Mouse (Mus musculus) midbrain, embryonic 10.5 days (tissue): ENCODE measurements around the gene Tab1. TPM values are rescaled to one million over a fixed set of nuclear protein-coding genes. Genes with fewer than 3 reads are reported as not detected.

Source experiments
- DNase-seq: peaks from one replicate; pipeline ENCODE4 v3.0.0-alpha.2; 2017; ENCODE audit warnings: low spot score
- H3K27ac ChIP-seq: fragments of 300-500 bp; sonication (generic); replicated peaks from 2 replicates; pipeline ENCODE4 v1.5.1; 2016; ENCODE audit warnings: mild to moderate bottlenecking
- H3K27me3 ChIP-seq: fragments of 300-500 bp; sonication (generic); 2 replicates; pipeline ENCODE4 v1.6.1; 2016; ENCODE audit warnings: low read depth, mild to moderate bottlenecking; ENCODE audit not compliant: poor library complexity, severe bottlenecking
- H3K36me3 ChIP-seq: fragments of 300-500 bp; sonication (generic); 2 replicates; pipeline ENCODE4 v1.6.1; 2016; ENCODE audit warnings: mild to moderate bottlenecking, moderate library complexity
- H3K4me1 ChIP-seq: fragments of 300-500 bp; sonication (generic); 2 replicates; pipeline ENCODE4 v1.6.1; 2016
- H3K4me3 ChIP-seq: fragments of 300-500 bp; sonication (generic); 2 replicates; pipeline ENCODE4 v1.5.1; 2016; ENCODE audit warnings: mild to moderate bottlenecking, moderate library complexity
- H3K9me3 ChIP-seq: fragments of 300-500 bp; sonication (generic); replicated peaks from 2 replicates; pipeline ENCODE4 v1.6.1; 2016; ENCODE audit warnings: mild to moderate bottlenecking
- WGBS: fragments of 180-500 bp; shearing (Covaris S2); methylation state at CpG from one replicate; pipeline ENCODE4 v1.1.7; 2016; 5-methylcytosine and 5-hydroxymethylcytosine counted together
- polyA plus RNA-seq: library from polyadenylated mRNA; unstranded; fragments of >200 nt; fragmentation: Nextera tagmentation; extraction: Ambion mirVana; gene quantifications from 2 replicates; pipeline ENCODE4 v1.2.1, GENCODE M21; 2016

The Tab1 gene
- polyA plus RNA-seq, 1 experiment from 2014 or later: 40.0 TPM

DNA sequence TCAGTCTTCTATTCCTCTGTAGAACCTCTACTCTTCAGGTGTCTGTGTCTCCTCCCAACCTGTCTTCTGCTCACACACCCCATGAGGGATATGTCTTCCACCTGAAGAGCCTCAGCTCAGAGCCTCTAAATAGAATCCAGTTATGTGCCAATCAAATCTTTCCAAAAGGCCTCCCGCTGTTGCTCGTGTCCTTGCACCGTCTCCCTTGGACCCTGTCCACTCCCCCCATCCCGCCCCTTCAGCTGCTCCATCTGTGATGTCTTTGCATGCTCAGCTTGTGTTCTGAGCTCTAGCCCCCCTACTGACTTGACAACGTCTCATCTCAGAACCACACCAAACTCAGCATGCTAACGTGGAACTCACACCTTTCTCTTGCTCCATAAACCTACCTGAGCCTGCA lies 1.5 kb upstream of the Tab1 start:
- H3K4me1 ChIP-seq: peaks cover 22% of the 10 kb centered on the region
- peaks cover 9% of the 10 kb centered on the region for H3K36me3 ChIP-seq
- no peaks in the 10 kb centered on the region for H3K9me3 ChIP-seq
- H3K27ac ChIP-seq: no peak overlapping the region
- DNase-seq: no peak
- H3K4me3 ChIP-seq: no peak overlapping the region
- H3K27me3 ChIP-seq: no peaks in the 10 kb centered on the region
- 83% methylated on average over 6 of the region's 6 CpGs for WGBS

- 83% methylated on average over 9 of the region's 9 CpGs for WGBS
- peak overlapping the region; percentile 88 for H3K4me3 ChIP-seq
- peak overlapping the region; percentile 99 for H3K27ac ChIP-seq
- H3K27me3 ChIP-seq: no peaks in the 10 kb centered on the region
- no peak for DNase-seq
- peaks cover 25% of the 10 kb centered on the region for H3K4me1 ChIP-seq
- peaks cover 20% of the 10 kb centered on the region for H3K36me3 ChIP-seq
- no peaks in the 10 kb centered on the region for H3K9me3 ChIP-seq
Measured at GRCm38 (mm10) chr15:80132452-80132851, 475 bp upstream of the Tab1 start.

- Histone ChIP-seq H3K9me3 (no peaks in the 10 kb centered on the region), H3K27ac (peak overlapping the region; percentile 99), H3K36me3 (peaks cover 30% of the 10 kb centered on the region), H3K4me1 (peaks cover 39% of the 10 kb centered on the region), H3K4me3 (peak overlapping the region; percentile 88), H3K27me3 (no peaks in the 10 kb centered on the region)
- DNase-seq: peak; percentile 24
- 21% methylated on average over 14 of the region's 14 CpGs for WGBS
Measured at GRCm38 (mm10) chr15:80133682-80134449, 939 bp downstream of the Tab1 start.

GRCm38 (mm10) chr15:80134450-80134847 lies 1.5 kb downstream of the Tab1 start:
- Histone ChIP-seq H3K27ac (peak overlapping the region; percentile 99), H3K4me1 (peaks cover 39% of the 10 kb centered on the region), H3K9me3 (no peaks in the 10 kb centered on the region), H3K36me3 (peaks cover 36% of the 10 kb centered on the region), H3K4me3 (peak overlapping the region; percentile 88), H3K27me3 (no peaks in the 10 kb centered on the region)
- DNase-seq: no peak
- WGBS: 67% methylated on average over 9 of the region's 9 CpGs

- no peak for DNase-seq
- Histone ChIP-seq H3K27ac (no peak overlapping the region), H3K27me3 (no peaks in the 10 kb centered on the region), H3K4me3 (no peak overlapping the region), H3K9me3 (no peaks in the 10 kb centered on the region), H3K36me3 (peaks cover 46% of the 10 kb centered on the region), H3K4me1 (peaks cover 39% of the 10 kb centered on the region)
- WGBS: 94% methylated on average over 2 of the region's 2 CpGs
Measured at GRCm38 (mm10) chr15:80135499-80135898, 2.6 kb downstream of the Tab1 start.

DNA sequence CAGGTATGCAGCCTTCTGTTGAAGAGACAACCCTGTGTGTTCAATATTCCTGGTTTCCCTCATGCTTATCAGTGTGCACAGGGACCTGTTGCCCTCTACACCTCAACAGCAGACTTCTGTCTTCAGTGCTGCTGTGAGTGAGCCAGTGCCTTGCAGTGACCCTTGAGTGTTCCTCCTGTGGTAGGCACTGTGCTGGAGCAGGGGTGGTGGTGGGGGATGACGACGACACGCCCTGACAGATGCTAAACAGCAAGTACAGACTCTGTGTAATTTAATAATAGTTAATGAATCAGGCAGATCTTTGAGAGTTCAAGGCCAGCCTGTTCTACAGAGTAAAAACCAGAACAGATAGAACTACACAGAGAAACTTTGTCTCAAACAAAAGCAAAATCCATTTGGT lies 3.7 kb downstream of the Tab1 start:
- no peak overlapping the region for H3K4me3 ChIP-seq
- 99% methylated on average over 3 of the region's 3 CpGs for WGBS
- peaks cover 58% of the 10 kb centered on the region for H3K36me3 ChIP-seq
- no peaks in the 10 kb centered on the region for H3K27me3 ChIP-seq
- no peak for DNase-seq
- H3K27ac ChIP-seq: no peak overlapping the region
- peaks cover under 1% of the 10 kb centered on the region; the same call in 1 of the 2 replicates for H3K9me3 ChIP-seq
- H3K4me1 ChIP-seq: peaks cover 39% of the 10 kb centered on the region

- peaks cover 33% of the 10 kb centered on the region for H3K4me1 ChIP-seq
- no peaks in the 10 kb centered on the region for H3K27me3 ChIP-seq
- no peak overlapping the region for H3K27ac ChIP-seq
- WGBS: 81% methylated on average over 17 of the region's 17 CpGs
- H3K4me3 ChIP-seq: no peak overlapping the region
- peaks cover 7% of the 10 kb centered on the region; the same call in 1 of the 2 replicates for H3K9me3 ChIP-seq
- H3K36me3 ChIP-seq: peaks cover 73% of the 10 kb centered on the region
- DNase-seq: no peak
Measured at GRCm38 (mm10) chr15:80137945-80138791, 5.2 kb downstream of the Tab1 start.

GRCm38 (mm10) chr15:80140302-80140701 lies 7.4 kb downstream of the Tab1 start:
- DNase-seq: no peak
- Histone ChIP-seq H3K36me3 (peaks cover 95% of the 10 kb centered on the region), H3K27me3 (no peaks in the 10 kb centered on the region), H3K9me3 (peaks cover 7% of the 10 kb centered on the region; the same call in 1 of the 2 replicates), H3K4me3 (no peak overlapping the region), H3K4me1 (peaks cover 17% of the 10 kb centered on the region), H3K27ac (no peak overlapping the region)
- 93% methylated on average over 2 of the region's 2 CpGs for WGBS

GRCm38 (mm10) chr15:80140878-80141277 lies 8.0 kb downstream of the Tab1 start:
- no peak overlapping the region for H3K27ac ChIP-seq
- H3K4me1 ChIP-seq: peaks cover 17% of the 10 kb centered on the region
- peaks cover 7% of the 10 kb centered on the region; the same call in 1 of the 2 replicates for H3K9me3 ChIP-seq
- H3K4me3 ChIP-seq: no peak overlapping the region
- 91% methylated on average over 3 of the region's 3 CpGs for WGBS
- no peak for DNase-seq
- H3K27me3 ChIP-seq: no peaks in the 10 kb centered on the region
- H3K36me3 ChIP-seq: peaks cover 94% of the 10 kb centered on the region

DNA sequence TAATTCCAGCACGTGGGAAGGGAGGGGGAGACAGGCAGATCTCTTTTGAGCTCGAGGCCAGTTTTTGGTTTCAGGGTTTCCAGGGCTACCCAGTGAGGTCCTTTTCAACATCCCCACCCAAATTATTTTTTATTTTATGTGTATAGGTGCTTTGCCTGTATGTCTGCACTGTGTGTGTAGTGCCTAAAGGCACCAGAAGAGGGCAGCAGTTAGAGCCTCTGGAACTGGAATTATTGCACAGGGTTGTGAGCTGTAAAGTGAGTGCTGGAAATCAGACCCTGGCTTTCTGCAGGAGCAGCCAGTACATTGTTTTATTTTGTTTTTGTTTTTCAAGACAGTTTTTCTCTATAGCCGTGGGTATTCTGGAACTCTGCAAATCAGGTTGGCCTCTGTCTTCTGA lies 9.2 kb downstream of the Tab1 start:
- Histone ChIP-seq H3K4me1 (peaks cover 22% of the 10 kb centered on the region), H3K9me3 (peaks cover 7% of the 10 kb centered on the region; the same call in 1 of the 2 replicates), H3K36me3 (peaks cover 81% of the 10 kb centered on the region), H3K27ac (no peak overlapping the region), H3K27me3 (no peaks in the 10 kb centered on the region), H3K4me3 (no peak overlapping the region)
- WGBS: over 99% methylated on average over 3 of the region's 3 CpGs
- DNase-seq: no peak

- 93% methylated on average over 6 of the region's 6 CpGs for WGBS
- no peak for DNase-seq
- Histone ChIP-seq H3K36me3 (peaks cover 77% of the 10 kb centered on the region), H3K9me3 (peaks cover 7% of the 10 kb centered on the region; the same call in 1 of the 2 replicates), H3K27ac (no peak overlapping the region), H3K4me1 (0 out of 2 replicates have a peak, but pooled peaks cover 7% of the 10 kb centered on the region), H3K4me3 (no peak overlapping the region), H3K27me3 (no peaks in the 10 kb centered on the region)
Measured at GRCm38 (mm10) chr15:80143760-80144159, 10.8 kb downstream of the Tab1 start.

- 94% methylated on average over 5 of the region's 5 CpGs for WGBS
- Histone ChIP-seq H3K27me3 (no peaks in the 10 kb centered on the region), H3K4me1 (0 out of 2 replicates have a peak, but pooled peaks cover 6% of the 10 kb centered on the region), H3K9me3 (peaks cover 7% of the 10 kb centered on the region; the same call in 1 of the 2 replicates), H3K36me3 (peaks cover 77% of the 10 kb centered on the region), H3K4me3 (no peak overlapping the region), H3K27ac (no peak overlapping the region)
- DNase-seq: no peak
Measured at GRCm38 (mm10) chr15:80145397-80145796, 12.5 kb downstream of the Tab1 start.
